Mouse (Mus musculus) monocyte, adult 2 months (primary cell): ENCODE results near the gene Cyth1.

Experiments
- DNase-seq, 2 experiments: peaks; one replicate each; pipeline ENCODE4 v3.0.0; 2022; ENCODE audit warnings: low spot score in 2 of 2, low read depth in 1 of 2

Gene Cyth1

GRCm38 (mm10) chr11:118248150-118249011 lies at the start of gene Cyth1:
Gene Cyth1 (minus strand): TSS chr11:118248592.
- DNase-seq: peak; percentile 100

DNA sequence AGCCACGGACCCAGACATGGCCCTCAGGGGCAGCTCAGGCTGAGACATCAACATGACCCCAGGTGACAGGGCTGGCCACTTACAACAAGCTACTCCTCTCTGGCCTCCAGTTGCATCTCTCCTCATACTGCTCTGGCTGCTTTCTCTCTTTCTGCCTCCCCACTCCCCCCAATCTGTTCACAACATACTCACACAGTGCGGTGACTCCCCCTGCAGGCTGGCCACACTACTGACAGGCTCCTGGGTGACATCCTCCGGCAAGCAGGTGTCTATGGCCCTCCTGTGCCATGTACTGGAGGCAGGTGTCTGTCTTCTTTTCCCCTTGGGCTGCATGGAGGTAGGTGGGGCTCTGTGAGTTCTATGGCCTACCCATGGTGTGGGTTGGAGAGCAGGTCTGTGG lies 49.6 kb upstream of the Cyth1 start:
- no peak for DNase-seq

- no peak for DNase-seq
These were observed 46.6 kb upstream of the Cyth1 start for GRCm38 (mm10) chr11:118295026-118295425.

DNA sequence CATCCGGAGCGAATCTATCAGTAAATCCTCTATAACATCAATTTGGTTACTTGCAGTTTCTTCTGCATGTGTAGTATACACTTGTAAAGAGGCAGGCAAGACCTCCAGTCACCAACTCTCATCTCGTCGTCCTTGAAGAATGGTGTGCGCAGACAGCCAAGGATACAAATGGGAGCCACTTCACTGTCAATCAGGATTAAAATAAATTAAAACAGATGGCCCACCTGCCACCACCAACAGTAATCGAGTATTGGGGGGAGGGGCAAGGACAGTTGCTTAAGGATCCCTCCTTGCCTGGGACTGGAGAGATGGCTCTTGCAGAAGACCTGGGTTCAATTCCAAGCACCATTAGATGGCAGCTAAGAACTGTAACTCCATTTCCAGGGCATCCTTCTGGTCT lies 44.3 kb upstream of the Cyth1 start:
- DNase-seq: no peak

DNA sequence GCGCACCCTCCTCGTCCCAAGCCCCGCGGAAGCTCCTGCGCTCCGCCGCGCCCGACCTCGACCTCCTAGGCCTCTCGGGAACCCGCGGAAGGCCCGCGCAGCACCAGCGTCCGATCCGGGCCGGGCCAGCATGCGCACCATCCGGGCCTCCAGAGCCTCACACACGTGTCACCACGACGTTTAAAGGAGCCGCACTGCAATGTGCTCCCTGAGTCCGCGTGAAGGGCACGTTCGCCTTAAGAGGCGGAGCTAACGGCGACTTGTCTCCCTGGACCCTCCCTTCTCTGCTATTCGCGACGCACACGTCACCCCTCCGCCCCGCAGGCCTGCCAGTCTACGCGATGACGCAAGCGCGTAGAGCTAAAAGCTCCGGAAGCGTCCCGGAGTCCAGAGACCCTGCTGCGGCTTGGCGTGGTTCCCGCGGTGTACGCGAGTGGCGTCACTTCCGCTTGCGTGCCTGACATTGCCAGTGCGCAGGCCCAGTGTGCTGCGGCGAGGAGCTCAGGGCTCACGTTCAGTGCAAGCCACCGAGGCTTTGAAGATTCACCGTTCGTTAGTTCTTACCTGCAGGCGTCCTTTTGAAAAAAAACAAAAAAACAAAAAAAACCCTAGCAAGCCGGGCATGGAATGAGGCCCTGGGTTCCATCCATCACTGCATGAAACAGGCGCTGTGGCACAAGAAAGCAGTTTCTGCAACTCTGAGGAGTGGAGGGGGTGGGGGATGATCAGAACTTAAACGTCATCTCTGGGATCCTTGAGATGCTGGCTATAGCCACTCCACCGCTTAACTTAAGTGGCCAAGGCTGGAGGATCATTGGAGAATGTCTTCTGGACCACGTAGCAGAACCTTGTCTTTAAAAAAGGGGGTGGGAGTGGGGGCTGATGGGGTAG lies 41.9 kb upstream of the Cyth1 start, which contains the start of gene Usp36:
Gene Usp36 (minus strand): TSS at position 246 of the 891 bp plus-strand sequence.
- DNase-seq: peak; percentile 99

GRCm38 (mm10) chr11:118289562-118289961 lies 41.2 kb upstream of the Cyth1 start:
- DNase-seq: no peak

- no peak for DNase-seq
These were observed 40.7 kb upstream of the Cyth1 start for GRCm38 (mm10) chr11:118289037-118289511.

DNA sequence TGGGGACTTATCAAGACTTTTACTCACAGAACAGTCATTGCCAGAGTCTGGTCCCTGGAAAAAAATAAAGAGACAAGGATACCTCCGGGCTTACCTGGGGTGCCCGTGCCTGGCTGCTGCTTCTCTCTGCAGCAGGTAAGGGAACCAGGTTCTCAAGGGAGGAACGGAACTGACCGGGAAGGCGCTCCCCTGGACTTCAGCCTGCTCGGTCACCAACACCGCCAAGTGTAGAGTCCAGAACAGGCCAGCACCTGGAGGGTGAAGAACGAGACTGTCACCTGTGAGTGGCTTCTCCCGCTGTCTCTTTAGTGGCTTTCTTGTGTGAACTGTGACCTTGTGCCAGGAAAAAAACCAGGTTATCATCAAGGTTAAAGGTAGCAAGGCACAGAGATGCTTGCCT lies 39.2 kb upstream of the Cyth1 start:
- no peak for DNase-seq

GRCm38 (mm10) chr11:118286434-118286833 lies 38.0 kb upstream of the Cyth1 start:
- no peak for DNase-seq

- DNase-seq: no peak
These were observed 37.4 kb upstream of the Cyth1 start for GRCm38 (mm10) chr11:118285791-118286190.

- no peak for DNase-seq
These were observed 31.8 kb upstream of the Cyth1 start for GRCm38 (mm10) chr11:118280218-118280617.

- no peak for DNase-seq
These were observed 27.9 kb upstream of the Cyth1 start for GRCm38 (mm10) chr11:118276328-118276727.

GRCm38 (mm10) chr11:118275092-118275491 lies 26.7 kb upstream of the Cyth1 start:
- DNase-seq: no peak

DNA sequence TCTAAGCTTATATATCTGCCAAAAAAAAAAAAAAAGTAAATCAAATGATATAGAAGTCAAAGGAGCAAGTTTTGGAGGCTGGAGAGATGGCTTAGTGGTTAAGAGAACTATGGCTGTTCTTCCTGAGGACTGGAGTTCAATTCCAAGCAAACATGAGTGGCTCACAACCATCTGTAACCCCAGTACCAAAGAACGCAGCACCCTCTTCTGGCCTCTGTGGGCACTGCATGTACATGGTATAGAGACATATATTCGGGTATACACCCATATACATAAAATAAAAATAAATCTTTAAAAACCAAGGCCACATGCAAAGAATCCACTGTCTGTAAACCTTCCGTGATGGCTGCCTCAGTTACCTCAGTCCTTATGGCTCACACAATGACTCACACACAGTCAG lies 21.4 kb upstream of the Cyth1 start:
- DNase-seq: no peak

GRCm38 (mm10) chr11:118266666-118267046 lies 18.3 kb upstream of the Cyth1 start:
- DNase-seq: no peak

DNA sequence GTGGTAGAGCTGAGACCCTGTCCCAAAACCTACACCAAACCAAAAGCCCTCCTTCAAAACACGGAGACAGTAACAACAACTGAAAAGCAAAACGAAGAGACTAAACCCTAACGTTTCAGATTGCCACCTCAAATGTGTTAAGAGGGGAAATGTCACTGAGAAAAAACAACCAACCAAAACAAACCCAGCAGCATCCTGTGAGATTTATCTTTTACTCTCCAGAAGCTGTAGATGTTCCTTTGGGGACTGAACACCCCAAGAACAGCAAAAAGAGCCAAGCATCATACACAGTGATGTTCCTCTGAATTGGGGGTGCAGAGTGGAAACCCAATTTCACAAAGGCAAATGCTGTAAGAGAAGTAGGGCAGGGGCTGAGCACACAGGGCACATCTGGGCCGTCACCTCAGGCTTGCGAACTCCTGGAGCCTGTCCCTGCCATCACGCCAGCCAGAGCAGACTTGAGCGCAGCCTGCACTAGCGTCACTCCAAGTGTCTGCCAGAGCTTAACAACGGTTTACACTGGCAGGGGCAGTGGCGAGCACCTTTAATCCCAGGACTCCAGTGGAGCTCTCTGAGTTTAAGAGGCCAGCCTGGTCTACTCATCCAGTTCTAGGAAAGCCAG lies 17.8 kb upstream of the Cyth1 start:
- no peak for DNase-seq

DNA sequence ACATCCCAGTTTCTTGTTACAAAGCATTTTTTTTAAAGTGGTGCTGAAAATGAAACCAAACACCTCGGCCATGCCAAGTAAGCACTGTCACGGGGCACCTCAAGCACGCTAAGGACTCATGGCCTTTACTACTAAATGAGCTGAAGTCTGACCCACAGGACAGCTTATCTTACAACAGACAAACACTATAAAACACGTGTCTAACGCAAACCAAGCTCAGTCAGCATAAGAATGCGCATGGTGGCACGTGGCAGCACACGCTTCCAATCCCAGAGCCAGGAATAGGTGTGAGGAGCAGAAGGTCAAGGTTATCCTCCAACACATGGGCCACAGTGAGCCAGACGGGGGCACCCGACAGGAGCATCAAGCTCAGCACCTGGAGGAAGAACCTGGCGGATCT lies 17.2 kb upstream of the Cyth1 start:
- no peak for DNase-seq

- no peak for DNase-seq
These were observed 14.8 kb upstream of the Cyth1 start for GRCm38 (mm10) chr11:118263146-118263545.

GRCm38 (mm10) chr11:118260081-118260480 lies 11.7 kb upstream of the Cyth1 start:
- no peak for DNase-seq

GRCm38 (mm10) chr11:118259580-118259979 lies 11.2 kb upstream of the Cyth1 start:
- DNase-seq: no peak

- no peak for DNase-seq
These were observed 8.0 kb upstream of the Cyth1 start for GRCm38 (mm10) chr11:118256371-118256770.
